Mouse (Mus musculus) brain, embryonic 14.5 days (tissue): ENCODE measurements around the gene Noxa1.

Experiments used
- CTCF ChIP-seq: fragments of 200-500 bp; IDR thresholded peaks from 2 replicates; pipeline ENCODE4 v1.5.1; 2012; ENCODE audit warnings: inconsistent platforms, mild to moderate bottlenecking, moderate library complexity, borderline replicate concordance; ENCODE audit not compliant: insufficient read depth, insufficient read length; ENCODE audit errors: extremely low read depth
- POLR2A ChIP-seq: fragments of 200-500 bp; IDR thresholded peaks from 2 replicates; pipeline ENCODE4 v1.6.1; 2012; ENCODE audit warnings: mild to moderate bottlenecking, inconsistent platforms, borderline replicate concordance; ENCODE audit not compliant: poor library complexity, insufficient read depth, insufficient read length, severe bottlenecking; ENCODE audit errors: extremely low read depth

DNA sequence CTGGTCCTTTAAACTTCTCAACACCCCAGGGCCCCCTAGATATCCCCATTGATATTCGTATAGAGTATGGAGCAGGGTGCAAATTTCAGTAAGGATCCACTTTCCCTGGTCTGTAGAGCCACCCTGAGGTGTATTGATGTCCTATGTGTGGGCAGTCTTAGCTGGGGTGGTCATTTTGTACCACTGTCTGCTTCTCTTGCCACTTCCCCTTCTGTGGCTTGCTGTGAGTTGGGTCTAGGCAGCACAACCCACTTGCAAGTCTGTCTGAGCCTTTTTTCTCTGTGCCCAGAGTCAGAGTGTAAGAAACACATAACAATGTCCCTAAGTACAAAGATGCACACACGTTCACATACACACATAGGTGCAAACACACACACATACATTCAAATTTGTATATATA is 19.4 kb upstream of the Noxa1 start:
- TF ChIP-seq POLR2A (no peak), CTCF (no peak)
